Mouse (Mus musculus) E14TG2a.4 (cell line): Measurements from ENCODE around the gene Clstn1.

Experiments used
- CTCF ChIP-seq: conservative IDR thresholded peaks from 2 replicates; pipeline ENCODE4 v1.5.1; 2014; ENCODE audit warnings: low read length
- NANOG ChIP-seq: IDR thresholded peaks from 2 replicates; pipeline ENCODE4 v1.6.1; 2014; ENCODE audit warnings: borderline replicate concordance, low read length, mixed read lengths
- POU5F1 ChIP-seq: IDR thresholded peaks from 2 replicates; pipeline ENCODE4 v1.6.1; 2014; ENCODE audit warnings: low read length, borderline replicate concordance

GRCm38 (mm10) chr4:149587596-149588168 is 1.4 kb downstream of the Clstn1 start:
- TF ChIP-seq CTCF (no peak), POU5F1 (no peak), NANOG (no peak)
